In the genomic region with DNA sequence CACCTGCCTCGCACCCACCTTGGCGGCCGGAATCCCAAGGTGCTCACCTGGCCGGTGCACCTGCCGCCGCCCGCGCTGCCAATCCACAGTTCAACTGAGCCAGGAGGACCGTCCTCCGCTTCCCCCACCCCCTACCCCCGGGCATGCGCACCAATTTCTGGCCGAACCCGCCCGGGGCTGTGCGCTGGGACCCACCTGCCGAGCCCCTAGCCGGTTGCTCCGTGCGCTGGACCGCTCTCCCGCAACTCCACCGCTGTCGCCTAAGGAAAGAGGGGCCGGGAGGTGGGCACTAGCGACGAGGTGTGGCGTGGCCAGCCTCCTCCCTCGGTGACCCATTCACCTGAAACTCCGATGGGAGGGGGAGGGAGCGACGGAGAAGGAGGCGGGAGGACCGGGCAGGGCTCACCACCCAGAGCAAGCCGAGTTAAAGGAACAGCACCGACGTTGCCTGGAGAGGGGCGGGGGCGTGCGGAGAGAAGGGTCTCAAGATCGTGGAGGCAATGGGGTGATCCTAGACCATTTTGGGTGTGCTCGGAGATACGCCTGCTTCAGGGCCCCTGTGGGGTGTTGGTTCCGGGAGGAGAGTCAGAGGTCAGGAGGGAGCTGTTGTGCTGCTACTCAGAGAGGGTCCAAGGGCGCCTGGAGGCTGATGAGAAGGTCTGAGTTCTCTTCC, we compare ENCODE assay signal across 9 mouse cellular contexts. TPM values are rescaled to one million over a fixed set of nuclear protein-coding genes. Genes with fewer than 3 reads are reported as not detected.
DNase-seq lines count a peak whose midpoint lies in the region; ATAC-seq lines count a peak whose summit lies in the region.
"Had no signal": no experiment of that assay in that cellular context is flagged by ENCODE, and none has a peak within 500 bp of the region (broad histone marks: within the 10 kb centered on the region; RNA-seq: fewer than 3 reads in every experiment).

A gene (minus strand): TSS at position 350 of the 673 bp plus-strand sequence.

- peaks cover 10% of the 10 kb centered on the region for H3K4me1 ChIP-seq in heart, embryonic 16.5 days (ENCODE audit: control insufficient read depth, insufficient read depth, low read length)

- peak within 1 kb of the TSS; percentile 38 for H3K9ac ChIP-seq in heart, embryonic 16.5 days (ENCODE audit: low read length)

- H3K36me3 ChIP-seq in heart, embryonic 16.5 days (ENCODE audit: control insufficient read depth, insufficient read depth) = no peaks in the 10 kb centered on the region
- H3K36me3 ChIP-seq: G1E had no signal

- peak; percentile 15 for DNase-seq in layer of hippocampus, adult 11-12 months (ENCODE audit: low spot score)
- no peak for DNase-seq in layer of hippocampus, adult 9-10 months (ENCODE audit: low spot score)
- peak; percentile 46 for DNase-seq in embryo, embryonic 11 days
- peak; percentile 83 to 86 for DNase-seq in kidney, postnatal 36 days
- DNase-seq in lung, adult 18-20 months = peak; percentile 84 to 89
- peak; percentile 18 for DNase-seq in ovary, adult 18-20 months (ENCODE audit: low spot score)
- no peak for DNase-seq in gastrocnemius, postnatal 14 days

- peaks cover 34% of the 10 kb centered on the region for H3K27me3 ChIP-seq in heart, embryonic 16.5 days (ENCODE audit: control insufficient read depth, insufficient read depth, low read length)

- no peak within 1 kb of the TSS for H3K27ac ChIP-seq in heart, embryonic 16.5 days (ENCODE audit: low read length)

- H3K4me3 ChIP-seq in heart, embryonic 16.5 days (ENCODE audit: low read length) = peak within 1 kb of the TSS; percentile 60

- ATAC-seq in heart, embryonic 16.5 days (replicated peaks; ENCODE audit: extremely low read depth, insufficient read depth, low FRiP score) = 0 out of 2 replicates have a peak, but pooled peaks have one; percentile 32

- WGBS in heart, embryonic 16.5 days = under 1% methylated on average over 44 of the region's 45 CpGs

- H3K9me3 ChIP-seq in heart, embryonic 16.5 days (replicated peaks; ENCODE audit: control insufficient read depth, low read length) = no peaks in the 10 kb centered on the region
- H3K9me3 ChIP-seq: G1E had no signal

- peak within 1 kb of the TSS; percentile 100 for H3K4me2 ChIP-seq in heart, embryonic 16.5 days (ENCODE audit: low read depth, low read length)

- intact Hi-C loops in gastrocnemius, postnatal 14 days (cut with DNase I; ENCODE audit: low total_unique reads) = no loop called here

RNA-seq across cellular contexts. Expression of the gene that starts here (rescaled TPM):
- polyA plus RNA-seq in heart, embryonic 16.5 days (2015; fragmentation: Nextera tagmentation; extraction: Ambion mirVana) = 2.7 and 4.7 TPM in 2 replicates
- total RNA-seq in gastrocnemius, postnatal 14 days (2021) = under 1 TPM; 0.18 to 0.51 TPM
- polyA plus RNA-seq: G1E had no signal

Comparison
In these comparisons a context has a peak if more than half of its experiments do, and no peak if none do; other contexts are left out.
1. DNase-seq: peak in layer of hippocampus, adult 11-12 months (single experiment), embryo, embryonic 11 days (single experiment), kidney, postnatal 36 days (2 of 2), lung, adult 18-20 months (2 of 2) and ovary, adult 18-20 months (single experiment); none in layer of hippocampus, adult 9-10 months (single experiment) and gastrocnemius, postnatal 14 days (single experiment).